ENCODE assay signal across 14 mouse cellular contexts in the genomic region with DNA sequence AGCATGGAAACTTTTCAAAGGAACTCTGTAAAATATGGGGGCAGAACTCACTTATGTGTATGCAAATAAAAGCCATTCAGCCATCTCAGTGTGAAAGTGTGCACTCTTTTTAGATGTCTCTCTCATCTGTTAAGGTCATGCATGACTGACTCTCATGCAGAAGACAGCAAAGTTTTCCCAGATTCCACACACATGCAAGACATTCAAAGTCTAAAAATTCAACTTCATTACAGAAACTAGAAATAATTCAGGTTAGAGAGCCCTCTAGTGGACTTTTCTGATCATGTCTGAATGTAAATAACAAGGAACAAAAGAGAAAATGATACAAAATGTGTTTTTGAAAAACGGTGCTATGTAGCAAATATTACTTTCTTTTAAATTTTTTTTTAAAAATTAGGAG.
DNase-seq lines count a peak whose midpoint lies in the region; ATAC-seq and TF ChIP-seq lines count a peak whose summit lies in the region.
"Had no signal": no experiment of that assay in that cellular context is flagged by ENCODE, and none has a peak within 500 bp of the region (broad histone marks: within the 10 kb centered on the region; RNA-seq: fewer than 3 reads in every experiment).

No protein-coding gene starts in this region.

- ATAC-seq in frontal cortex, adult (ENCODE audit: low TSS enrichment) = peak; percentile 57; the same call in 1 of the 2 replicates
- no peak for ATAC-seq in liver, postnatal 0 days
- ATAC-seq in liver, embryonic 12.5 days = no peak

- no peak for TF ChIP-seq EP300 in liver, postnatal 0 days (IDR thresholded peaks at IDR 0.05; ENCODE audit: low read depth)

- H3K4me2 ChIP-seq in liver, postnatal 0 days (ENCODE audit: low read depth, low read length) = no peak overlapping the region
- H3K4me2 ChIP-seq in liver, embryonic 12.5 days = no peak overlapping the region
- H3K4me2 ChIP-seq: embryonic facial prominence, embryonic 13.5 days; liver, embryonic 13.5 days; neural tube, embryonic 12.5 days had no signal

- no peaks in the 10 kb centered on the region for H3K36me3 ChIP-seq in liver, postnatal 0 days (replicated peaks; ENCODE audit: insufficient read depth, low read length)
- no peaks in the 10 kb centered on the region for H3K36me3 ChIP-seq in liver, embryonic 12.5 days
- H3K36me3 ChIP-seq: embryonic facial prominence, embryonic 13.5 days; liver, embryonic 13.5 days; neural tube, embryonic 12.5 days had no signal

- no peak overlapping the region for H3K9ac ChIP-seq in liver, postnatal 0 days (replicated peaks)
- H3K9ac ChIP-seq in liver, embryonic 12.5 days = no peak overlapping the region
- H3K9ac ChIP-seq: embryonic facial prominence, embryonic 13.5 days; liver, embryonic 13.5 days; neural tube, embryonic 12.5 days had no signal

- H3K4me3 ChIP-seq in liver, postnatal 0 days (ENCODE audit: low read depth, low read length) = no peak overlapping the region
- H3K4me3 ChIP-seq in liver, embryonic 12.5 days = no peak overlapping the region
- H3K4me3 ChIP-seq: embryonic facial prominence, embryonic 13.5 days; liver, embryonic 13.5 days; neural tube, embryonic 12.5 days had no signal

- no peaks in the 10 kb centered on the region for H3K9me3 ChIP-seq in liver, postnatal 0 days (ENCODE audit: low read length)
- no peaks in the 10 kb centered on the region for H3K9me3 ChIP-seq in liver, embryonic 12.5 days (replicated peaks)
- H3K9me3 ChIP-seq: embryonic facial prominence, embryonic 13.5 days; liver, embryonic 13.5 days; neural tube, embryonic 12.5 days had no signal

- 25% methylated on average over 1 of the region's 1 CpGs for WGBS in liver, postnatal 0 days (ENCODE audit: insufficient replicate concordance)
- WGBS in liver, embryonic 12.5 days (ENCODE audit: insufficient replicate concordance) = 7% methylated on average over 1 of the region's 1 CpGs

- no peak for DNase-seq in frontal cortex, postnatal 10 days (ENCODE audit: low spot score in 2 of 2)
- DNase-seq in liver, postnatal 0 days = no peak
- DNase-seq in embryo, embryonic 10 days (ENCODE audit: low spot score) = peak; percentile 13
- DNase-seq in retina, adult 2 months (ENCODE audit: low read depth, low spot score) = peak; percentile 8
- no peak for DNase-seq in thymus, postnatal 25 days
- DNase-seq in thymus, postnatal 10 days (ENCODE audit: low spot score in 2 of 2) = no peak
- DNase-seq: adrenal gland, adult 8-10 months; heart, adult 18-20 months; kidney, adult 18-20 months; liver, embryonic 13.5 days had no signal

- H3K27ac ChIP-seq in liver, postnatal 0 days (ENCODE audit: low read depth) = no peak overlapping the region
- H3K27ac ChIP-seq in liver, embryonic 12.5 days = no peak overlapping the region
- H3K27ac ChIP-seq: embryonic facial prominence, embryonic 13.5 days; liver, embryonic 13.5 days; neural tube, embryonic 12.5 days had no signal

- no peaks in the 10 kb centered on the region for H3K27me3 ChIP-seq in liver, postnatal 0 days (ENCODE audit: insufficient read depth, low read length)
- no peaks in the 10 kb centered on the region for H3K27me3 ChIP-seq in liver, embryonic 12.5 days (replicated peaks)
- H3K27me3 ChIP-seq: embryonic facial prominence, embryonic 13.5 days; liver, embryonic 13.5 days; neural tube, embryonic 12.5 days had no signal

- peak; percentile 32 for TF ChIP-seq CTCF in liver, postnatal 0 days (IDR thresholded peaks at IDR 0.05; ENCODE audit: low read depth)

- H3K4me1 ChIP-seq in liver, postnatal 0 days (ENCODE audit: insufficient read depth) = no peaks in the 10 kb centered on the region
- H3K4me1 ChIP-seq in liver, embryonic 12.5 days = no peaks in the 10 kb centered on the region
- H3K4me1 ChIP-seq: embryonic facial prominence, embryonic 13.5 days; liver, embryonic 13.5 days; neural tube, embryonic 12.5 days had no signal

Comparison
In these comparisons a context has a peak if more than half of its experiments do, and no peak if none do; other contexts are left out.
1. DNase-seq: peak in embryo, embryonic 10 days (single experiment) and retina, adult 2 months (single experiment); none in frontal cortex, postnatal 10 days (0 of 2), liver, postnatal 0 days (single experiment), thymus, postnatal 25 days (single experiment) and thymus, postnatal 10 days (0 of 2).